Mouse (Mus musculus): ENCODE results near the gene Pole4.

DNA sequence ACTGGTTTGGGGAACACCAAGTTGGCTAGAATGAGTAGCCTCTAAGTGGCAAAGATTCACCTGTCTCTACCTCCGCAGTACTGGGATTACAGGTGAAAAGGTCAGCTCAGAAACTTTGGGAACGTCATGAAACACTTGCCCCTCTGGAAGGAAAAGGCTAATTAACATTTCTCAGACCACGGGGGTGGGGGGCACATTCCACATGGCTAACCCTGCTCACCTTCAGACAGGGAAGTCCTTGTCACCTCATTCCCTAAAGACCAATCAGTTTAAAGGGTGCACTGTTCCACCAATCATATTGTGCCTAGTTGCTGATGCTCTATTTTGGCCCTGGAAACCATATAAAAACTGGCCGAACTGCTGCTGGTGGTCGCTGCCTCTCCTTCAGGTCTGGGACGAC lies 3.9 kb downstream of the Pole4 start:
- TF ChIP-seq CTCF (IDR thresholded peaks at IDR 0.05; ENCODE audit: low read depth, low read length), result no peak
- no peak for TF ChIP-seq GATA1 (IDR thresholded peaks at IDR 0.05; ENCODE audit: borderline replicate concordance, low read length)
